Mouse (Mus musculus) lung, embryonic 16.5 days (tissue): ENCODE measurements around the gene Msantd2. TPM values are rescaled to one million over a fixed set of nuclear protein-coding genes. Genes with fewer than 3 reads are reported as not detected.

ENCODE experiments used
- ATAC-seq: fragments of 200-750 bp; cut with Nextera tagmentation; 2 replicates; pipeline ENCODE4 v1.8.0; 2017; ENCODE audit warnings: low read depth, mild to moderate bottlenecking, moderate library complexity
- H3K27ac ChIP-seq: fragments of 300-500 bp; sonication (generic); 2 replicates; pipeline ENCODE4 v1.5.1; 2014; ENCODE audit warnings: mild to moderate bottlenecking, control low read depth, low read length
- H3K27me3 ChIP-seq: fragments of 300-500 bp; sonication (generic); 2 replicates; pipeline ENCODE4 v1.6.1; 2014; ENCODE audit warnings: low read depth, low read length, mixed read lengths; ENCODE audit not compliant: control insufficient read depth, insufficient read depth
- H3K36me3 ChIP-seq: fragments of 300-500 bp; sonication (generic); 2 replicates; pipeline ENCODE4 v1.6.1; 2014; ENCODE audit warnings: low read length; ENCODE audit not compliant: control insufficient read depth, insufficient read depth
- H3K4me1 ChIP-seq: fragments of 300-500 bp; sonication (generic); replicated peaks from 2 replicates; pipeline ENCODE4 v1.6.1; 2014; ENCODE audit warnings: low read length, mixed read lengths; ENCODE audit not compliant: control insufficient read depth, insufficient read depth
- H3K4me2 ChIP-seq: fragments of 300-500 bp; sonication (generic); 2 replicates; pipeline ENCODE4 v1.6.1; 2014; ENCODE audit warnings: low read depth, low read length, control low read depth
- H3K4me3 ChIP-seq: fragments of 300-500 bp; sonication (generic); 2 replicates; pipeline ENCODE4 v1.5.1; 2014; ENCODE audit warnings: mild to moderate bottlenecking, low read length, control low read depth
- H3K9ac ChIP-seq: fragments of 300-500 bp; sonication (generic); 2 replicates; pipeline ENCODE4 v1.6.1; 2014; ENCODE audit warnings: low read length, control low read depth
- H3K9me3 ChIP-seq: fragments of 300-500 bp; sonication (generic); 2 replicates; pipeline ENCODE4 v1.6.1; 2016; ENCODE audit warnings: low read length; ENCODE audit not compliant: control insufficient read depth
- WGBS: fragments of 180-500 bp; shearing (Covaris S2); extraction: QIAGEN DNeasy Blood & Tissue Kit; methylation state at CpG from one replicate; pipeline ENCODE4 v1.1.7; 2014; 5-methylcytosine and 5-hydroxymethylcytosine counted together
- polyA plus RNA-seq: library from polyadenylated mRNA; unstranded; fragments of >200 nt; fragmentation: Nextera tagmentation; extraction: Ambion mirVana; gene quantifications from 2 replicates; pipeline ENCODE4 v1.2.1, GENCODE M21; 2015

Msantd2 gene
- polyA plus RNA-seq, 1 experiment from 2014 or later: 22.0 TPM

- peaks cover 6% of the 10 kb centered on the region for H3K36me3 ChIP-seq
- H3K27ac ChIP-seq: no peak overlapping the region
- no peaks in the 10 kb centered on the region for H3K27me3 ChIP-seq
- H3K4me1 ChIP-seq: peaks cover 14% of the 10 kb centered on the region
- no peak for ATAC-seq
- H3K4me3 ChIP-seq: no peak overlapping the region
- 68% methylated on average over 4 of the region's 4 CpGs for WGBS
- H3K9me3 ChIP-seq: no peaks in the 10 kb centered on the region
- no peak overlapping the region for H3K9ac ChIP-seq
- H3K4me2 ChIP-seq: no peak overlapping the region
Measured at GRCm38 (mm10) chr9:37536851-37537250, 47.7 kb downstream of the Msantd2 start.

- WGBS: 64% methylated on average over 5 of the region's 5 CpGs
- Histone ChIP-seq H3K27ac (peak overlapping the region; percentile 2; the same call in 1 of the 2 replicates), H3K4me3 (no peak overlapping the region), H3K9ac (no peak overlapping the region), H3K27me3 (no peaks in the 10 kb centered on the region), H3K4me1 (peaks cover 13% of the 10 kb centered on the region), H3K4me2 (no peak overlapping the region), H3K36me3 (peaks cover 6% of the 10 kb centered on the region), H3K9me3 (no peaks in the 10 kb centered on the region)
- ATAC-seq: peak; percentile 55
Measured at GRCm38 (mm10) chr9:37537658-37538250, 48.6 kb downstream of the Msantd2 start.

DNA sequence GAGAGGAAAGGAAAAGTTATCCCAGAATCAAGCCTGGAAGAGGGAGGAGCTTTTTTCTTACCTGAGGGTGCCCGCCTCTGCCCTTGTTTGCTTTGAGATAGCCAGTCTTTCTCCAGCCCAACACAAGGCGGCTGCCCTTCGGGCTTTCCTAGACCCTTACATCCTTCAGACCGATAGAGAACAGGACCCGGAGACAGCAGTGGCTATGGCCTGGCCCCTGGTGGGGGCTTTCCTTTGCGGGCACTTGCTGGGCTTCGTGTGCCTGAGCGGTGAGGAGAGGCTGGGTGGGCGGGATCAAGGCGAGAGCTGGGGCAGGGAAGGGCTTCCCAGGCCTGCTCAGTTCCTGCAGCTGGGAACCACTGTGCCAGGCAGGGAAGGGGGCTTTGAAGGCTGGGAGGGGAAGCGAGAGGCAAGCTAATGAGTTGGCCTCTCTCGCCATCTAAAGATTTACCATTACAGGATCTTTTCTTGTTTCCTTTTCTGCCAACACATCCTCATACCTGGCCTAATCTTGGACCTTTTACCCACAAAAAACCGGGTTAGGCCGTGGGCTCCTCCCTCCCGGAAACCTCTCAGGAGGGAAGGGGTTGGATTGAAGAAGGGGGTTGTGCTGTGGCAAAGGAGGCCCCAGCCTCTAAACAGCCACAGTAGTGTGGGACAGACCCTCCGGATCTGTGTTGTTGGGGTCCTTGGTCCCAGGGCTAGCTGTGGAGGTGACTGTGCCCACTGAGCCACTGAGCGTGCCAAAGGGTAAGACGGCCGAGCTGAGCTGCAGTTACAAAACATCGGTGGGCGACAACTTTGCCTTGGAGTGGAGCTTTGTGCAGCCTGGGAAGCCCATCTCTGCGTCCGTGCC lies 50.3 kb downstream of the Msantd2 start, which contains the start of gene Vsig2:
Gene Vsig2, plus strand, starts transcription at position 86 of the 856 bp plus-strand sequence.
- H3K27ac ChIP-seq: peak within 1 kb of the TSS; percentile 72
- H3K4me2 ChIP-seq: peak within 1 kb of the TSS; percentile 42
- peak within 1 kb of the TSS; percentile 56 for H3K9ac ChIP-seq
- H3K9me3 ChIP-seq: no peaks in the 10 kb centered on the region
- peak; percentile 43 for ATAC-seq
- H3K36me3 ChIP-seq: peaks cover 3% of the 10 kb centered on the region
- peak within 1 kb of the TSS; percentile 28 for H3K4me3 ChIP-seq
- WGBS: 47% methylated on average over 23 of the region's 23 CpGs
- H3K27me3 ChIP-seq: no peaks in the 10 kb centered on the region
- peaks cover 19% of the 10 kb centered on the region for H3K4me1 ChIP-seq

- Histone ChIP-seq H3K4me2 (peak overlapping the region; percentile 42), H3K27ac (peak overlapping the region; percentile 72), H3K27me3 (no peaks in the 10 kb centered on the region), H3K4me3 (no peak overlapping the region), H3K36me3 (no peaks in the 10 kb centered on the region), H3K9ac (no peak overlapping the region), H3K9me3 (no peaks in the 10 kb centered on the region), H3K4me1 (peaks cover 25% of the 10 kb centered on the region)
- 84% methylated on average over 4 of the region's 4 CpGs for WGBS
- no peak for ATAC-seq
Measured at GRCm38 (mm10) chr9:37540226-37540625, 51.1 kb downstream of the Msantd2 start.

GRCm38 (mm10) chr9:37540701-37541575 lies 51.8 kb downstream of the Msantd2 start:
- ATAC-seq: peak; percentile 17; the same call in 1 of the 2 replicates
- Histone ChIP-seq H3K4me3 (no peak overlapping the region), H3K4me2 (no peak overlapping the region), H3K36me3 (no peaks in the 10 kb centered on the region), H3K27me3 (no peaks in the 10 kb centered on the region; the same call in 1 of the 2 replicates), H3K4me1 (peaks cover 32% of the 10 kb centered on the region), H3K9me3 (no peaks in the 10 kb centered on the region), H3K9ac (no peak overlapping the region), H3K27ac (peak overlapping the region; percentile 89)
- 64% methylated on average over 6 of the region's 6 CpGs for WGBS

GRCm38 (mm10) chr9:37541851-37542642 lies 52.9 kb downstream of the Msantd2 start:
- H3K27me3 ChIP-seq: no peaks in the 10 kb centered on the region; the same call in 1 of the 2 replicates
- H3K9me3 ChIP-seq: no peaks in the 10 kb centered on the region
- H3K27ac ChIP-seq: peak overlapping the region; percentile 89
- peaks cover 32% of the 10 kb centered on the region for H3K4me1 ChIP-seq
- ATAC-seq: no peak
- H3K4me2 ChIP-seq: no peak overlapping the region
- no peak overlapping the region for H3K9ac ChIP-seq
- no peak overlapping the region for H3K4me3 ChIP-seq
- 55% methylated on average over 7 of the region's 7 CpGs for WGBS
- H3K36me3 ChIP-seq: no peaks in the 10 kb centered on the region

DNA sequence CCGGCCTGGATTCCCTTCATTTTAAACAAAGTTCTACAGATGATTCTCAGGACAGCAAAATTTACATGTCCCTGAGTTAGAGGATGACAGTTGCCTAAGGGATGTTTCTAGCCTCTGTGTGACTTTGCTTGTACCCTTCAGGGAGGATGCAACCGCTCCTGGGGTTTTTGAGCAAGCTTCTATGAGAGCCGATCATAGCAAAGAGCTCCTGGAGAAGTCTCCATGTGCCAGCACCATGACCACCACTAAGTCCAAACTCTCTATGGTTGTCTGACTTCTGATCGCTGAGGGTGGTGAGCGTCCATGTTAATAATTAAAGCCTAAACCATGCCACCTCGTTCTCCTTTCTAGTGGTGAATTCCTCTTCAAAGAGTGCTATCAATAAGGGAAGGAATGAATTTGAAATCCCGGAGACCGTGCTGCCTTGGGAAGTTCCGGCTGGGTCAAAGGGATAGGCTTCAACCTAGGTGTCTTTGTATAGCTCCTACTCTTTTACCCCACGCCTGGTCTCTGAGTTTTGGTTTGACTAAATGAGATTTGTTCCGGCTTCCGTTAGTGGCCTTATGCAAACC lies 54.8 kb downstream of the Msantd2 start:
- Histone ChIP-seq H3K27me3 (no peaks in the 10 kb centered on the region; the same call in 1 of the 2 replicates), H3K4me2 (peak overlapping the region; percentile 67), H3K4me3 (peak overlapping the region; percentile 50), H3K4me1 (peaks cover 31% of the 10 kb centered on the region), H3K9ac (no peak overlapping the region; the same call in 1 of the 2 replicates), H3K27ac (peak overlapping the region; percentile 45), H3K36me3 (no peaks in the 10 kb centered on the region), H3K9me3 (no peaks in the 10 kb centered on the region)
- 25% methylated on average over 12 of the region's 12 CpGs for WGBS
- no peak for ATAC-seq

GRCm38 (mm10) chr9:37544447-37545165 lies 55.5 kb downstream of the Msantd2 start:
- peak overlapping the region; percentile 45 for H3K27ac ChIP-seq
- no peaks in the 10 kb centered on the region; the same call in 1 of the 2 replicates for H3K27me3 ChIP-seq
- H3K36me3 ChIP-seq: no peaks in the 10 kb centered on the region
- ATAC-seq: peak; percentile 73
- peak overlapping the region; percentile 58 for H3K9ac ChIP-seq
- H3K4me3 ChIP-seq: peak overlapping the region; percentile 50
- H3K4me2 ChIP-seq: peak overlapping the region; percentile 67
- no peaks in the 10 kb centered on the region for H3K9me3 ChIP-seq
- 4% methylated on average over 29 of the region's 29 CpGs for WGBS
- H3K4me1 ChIP-seq: peaks cover 27% of the 10 kb centered on the region
